Mouse (Mus musculus) heart, embryonic 12.5 days (tissue): ENCODE measurements at regions not wholly inside any gene's neighbourhood (a gene's known extent, or its start where the extent isn't known, plus 50 kb on each side); places are given as distances from the start of the nearest gene placed in this dataset.
A peak's percentile ranks its signal among the peaks of the same experiment; 100 is the strongest.

ENCODE experiments used
- ATAC-seq: fragments of 200-750 bp; cut with Nextera tagmentation; 2 replicates; pipeline ENCODE4 v1.8.0; 2017; ENCODE audit warnings: moderate TSS enrichment, moderate library complexity; ENCODE audit not compliant: insufficient number of reproducible peaks, low FRiP score
- H3K27ac ChIP-seq: fragments of 300-500 bp; sonication (generic); 2 replicates; pipeline ENCODE4 v1.5.1; 2016; ENCODE audit warnings: mild to moderate bottlenecking, moderate library complexity; ENCODE audit not compliant: poor library complexity, severe bottlenecking
- H3K27me3 ChIP-seq: fragments of 300-500 bp; sonication (generic); replicated peaks from 2 replicates; pipeline ENCODE4 v1.6.1; 2016; ENCODE audit warnings: mild to moderate bottlenecking, moderate library complexity
- H3K36me3 ChIP-seq: fragments of 300-500 bp; sonication (generic); 2 replicates; pipeline ENCODE4 v1.6.1; 2016; ENCODE audit warnings: mild to moderate bottlenecking, moderate library complexity
- H3K4me1 ChIP-seq: fragments of 300-500 bp; sonication (generic); replicated peaks from 2 replicates; pipeline ENCODE4 v1.6.1; 2016; ENCODE audit warnings: mild to moderate bottlenecking
- H3K4me2 ChIP-seq: fragments of 300-500 bp; sonication (generic); 2 replicates; pipeline ENCODE4 v1.6.1; 2016; ENCODE audit warnings: mild to moderate bottlenecking, moderate library complexity
- H3K4me3 ChIP-seq: fragments of 300-500 bp; sonication (generic); 2 replicates; pipeline ENCODE4 v1.5.1; 2016; ENCODE audit warnings: mild to moderate bottlenecking
- H3K9ac ChIP-seq: fragments of 300-500 bp; sonication (generic); 2 replicates; pipeline ENCODE4 v1.6.1; 2016; ENCODE audit warnings: mild to moderate bottlenecking, moderate library complexity
- H3K9me3 ChIP-seq: fragments of 300-500 bp; sonication (generic); replicated peaks from 2 replicates; pipeline ENCODE4 v1.6.1; 2016; ENCODE audit warnings: mild to moderate bottlenecking, moderate library complexity
- WGBS: fragments of 180-500 bp; shearing (Covaris S2); methylation state at CpG from one replicate; pipeline ENCODE4 v1.1.7; 2016; 5-methylcytosine and 5-hydroxymethylcytosine counted together

DNA sequence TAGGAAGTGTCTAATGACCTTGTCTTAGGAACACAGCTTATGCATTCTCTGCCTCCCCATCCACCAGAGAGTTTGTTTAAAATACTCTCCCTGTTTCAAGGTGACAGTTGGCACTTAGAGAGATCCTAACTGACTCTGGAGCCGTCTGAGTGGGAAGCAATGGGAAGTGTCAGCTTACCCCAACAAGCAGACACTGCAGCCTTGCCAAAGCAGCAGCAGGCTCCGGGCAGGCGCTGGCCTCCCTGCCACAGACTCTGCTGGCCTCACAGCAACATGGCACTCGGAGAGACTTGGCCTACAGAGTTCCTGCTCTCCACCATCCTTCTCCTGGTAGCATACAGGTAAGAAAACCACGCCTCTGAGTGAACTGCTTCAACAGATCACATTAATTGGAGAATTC, 179.2 kb downstream of the Clic5 start:
- H3K4me1 ChIP-seq: peaks cover 19% of the 10 kb centered on the region
- H3K4me3 ChIP-seq: no peak overlapping the region
- no peaks in the 10 kb centered on the region for H3K36me3 ChIP-seq
- H3K27ac ChIP-seq: no peak overlapping the region
- H3K27me3 ChIP-seq: no peaks in the 10 kb centered on the region
- ATAC-seq: no peak
- WGBS: 34% methylated on average over 5 of the region's 5 CpGs
- H3K4me2 ChIP-seq: no peak overlapping the region
- H3K9ac ChIP-seq: no peak overlapping the region
- peaks cover 11% of the 10 kb centered on the region; the same call in 1 of the 2 replicates for H3K9me3 ChIP-seq

DNA sequence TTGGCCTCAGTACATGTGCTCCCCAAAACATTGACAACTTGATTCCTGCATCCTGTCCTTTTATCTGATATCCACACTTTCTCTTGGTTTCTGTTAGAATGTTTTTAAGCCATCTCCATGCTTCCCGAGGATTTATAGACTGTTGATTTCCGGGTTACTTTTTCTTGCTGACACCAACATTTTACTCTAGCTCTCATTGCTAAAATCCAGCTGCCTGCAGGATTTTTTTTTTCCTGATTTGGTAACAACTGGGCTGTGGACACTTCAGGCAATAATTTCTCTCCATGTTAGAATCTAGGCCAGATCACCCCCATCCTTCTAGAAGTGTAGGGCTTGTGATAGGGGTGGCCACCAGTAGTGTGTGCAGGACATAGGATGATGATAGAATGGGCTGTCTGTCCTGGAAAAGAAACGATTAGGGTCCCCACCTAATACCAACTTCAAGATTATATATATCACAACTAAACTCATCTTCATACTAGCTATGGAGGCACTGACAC, 182.6 kb downstream of the Clic5 start:
- peaks cover 11% of the 10 kb centered on the region; the same call in 1 of the 2 replicates for H3K9me3 ChIP-seq
- no peak overlapping the region for H3K27ac ChIP-seq
- 82% methylated on average over 3 of the region's 3 CpGs for WGBS
- H3K9ac ChIP-seq: no peak overlapping the region
- no peak for ATAC-seq
- H3K4me1 ChIP-seq: peaks cover 19% of the 10 kb centered on the region
- no peaks in the 10 kb centered on the region for H3K36me3 ChIP-seq
- no peaks in the 10 kb centered on the region for H3K27me3 ChIP-seq
- no peak overlapping the region for H3K4me3 ChIP-seq
- no peak overlapping the region for H3K4me2 ChIP-seq

DNA sequence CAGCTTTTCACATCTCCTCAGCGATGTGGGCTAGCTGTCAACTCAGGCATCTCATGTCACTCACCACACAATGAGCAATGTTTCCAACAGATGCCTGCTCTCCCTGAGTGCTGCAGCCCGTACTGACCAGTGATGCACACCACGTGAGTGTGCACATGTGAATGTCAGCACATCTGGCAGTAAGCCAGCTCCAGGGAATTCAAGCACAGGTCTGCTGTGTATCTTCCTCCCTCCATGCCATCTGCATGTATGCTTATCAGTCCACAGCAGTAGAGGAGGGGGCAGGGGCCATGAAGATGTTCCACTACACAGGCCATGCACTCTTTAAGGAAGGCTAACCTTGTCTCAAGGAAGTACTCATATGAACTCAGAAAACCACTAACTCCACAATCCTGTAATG, 183.2 kb downstream of the Clic5 start:
- H3K9me3 ChIP-seq: peaks cover 11% of the 10 kb centered on the region; the same call in 1 of the 2 replicates
- H3K4me1 ChIP-seq: peaks cover 17% of the 10 kb centered on the region
- H3K27me3 ChIP-seq: no peaks in the 10 kb centered on the region
- H3K4me2 ChIP-seq: no peak overlapping the region
- peak; percentile 33; the same call in 1 of the 2 replicates for ATAC-seq
- no peak overlapping the region for H3K9ac ChIP-seq
- no peaks in the 10 kb centered on the region for H3K36me3 ChIP-seq
- no peak overlapping the region for H3K27ac ChIP-seq
- no peak overlapping the region for H3K4me3 ChIP-seq
- WGBS: 17% methylated on average over 3 of the region's 3 CpGs

DNA sequence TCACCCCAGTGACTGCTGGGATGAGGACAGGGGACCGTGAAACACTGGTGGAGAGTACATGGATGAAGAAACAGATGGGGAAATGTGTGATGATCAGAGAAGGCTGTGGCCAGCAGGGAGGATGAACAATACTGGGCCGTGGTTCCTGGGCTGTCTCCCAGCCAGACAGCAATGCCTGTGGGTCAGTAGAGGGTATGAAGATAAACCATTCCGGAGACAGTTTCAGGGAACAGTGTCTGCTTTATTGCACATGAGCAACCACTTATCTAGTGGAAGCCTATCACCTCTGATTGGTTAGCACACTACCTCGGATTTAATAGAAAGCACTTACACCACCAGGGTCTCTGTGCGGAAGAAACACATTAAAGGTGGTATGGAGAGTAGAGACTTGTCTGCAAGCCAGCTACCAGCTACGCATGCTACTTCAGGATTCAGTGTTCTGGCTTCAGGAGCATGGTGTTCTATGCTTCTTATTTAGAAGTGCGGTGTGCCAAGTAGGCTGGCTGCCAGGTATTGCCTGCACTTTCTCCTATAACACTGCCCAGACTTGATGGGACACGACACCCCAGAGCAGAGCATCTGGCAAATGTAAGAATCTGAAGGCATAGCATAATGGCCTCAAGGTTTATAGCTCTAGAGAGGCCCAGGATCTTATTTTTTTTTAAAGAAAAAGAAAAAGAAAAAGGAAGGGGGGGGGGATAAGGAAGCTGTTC, 185.5 kb downstream of the Clic5 start:
- Histone ChIP-seq H3K27ac (no peak overlapping the region), H3K4me2 (no peak overlapping the region), H3K4me3 (no peak overlapping the region), H3K4me1 (peaks cover 12% of the 10 kb centered on the region), H3K9me3 (peaks cover 11% of the 10 kb centered on the region; the same call in 1 of the 2 replicates), H3K27me3 (0 out of 2 replicates have a peak, but pooled peaks cover 4% of the 10 kb centered on the region), H3K36me3 (no peaks in the 10 kb centered on the region), H3K9ac (no peak overlapping the region)
- 61% methylated on average over 8 of the region's 8 CpGs for WGBS
- ATAC-seq: no peak

DNA sequence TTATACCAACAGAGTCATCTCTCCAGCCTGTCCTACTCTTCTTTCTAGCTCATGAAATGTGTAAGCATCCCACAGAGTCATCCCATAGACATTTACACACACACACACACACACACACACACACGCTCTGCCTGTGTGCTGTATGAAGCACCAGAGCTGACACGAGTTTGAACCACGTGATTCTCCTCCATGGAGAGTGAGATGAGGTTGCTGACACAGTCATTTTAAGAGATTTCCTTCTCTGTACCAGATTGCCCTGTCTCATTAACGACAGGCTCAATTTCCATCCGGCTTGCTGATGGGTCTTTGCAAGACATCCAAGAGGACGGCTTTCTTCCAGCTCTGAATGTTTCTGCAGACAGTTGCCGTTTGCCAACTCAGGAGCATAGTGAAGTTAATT, 190.0 kb downstream of the Clic5 start:
- H3K4me1 ChIP-seq: no peaks in the 10 kb centered on the region

DNA sequence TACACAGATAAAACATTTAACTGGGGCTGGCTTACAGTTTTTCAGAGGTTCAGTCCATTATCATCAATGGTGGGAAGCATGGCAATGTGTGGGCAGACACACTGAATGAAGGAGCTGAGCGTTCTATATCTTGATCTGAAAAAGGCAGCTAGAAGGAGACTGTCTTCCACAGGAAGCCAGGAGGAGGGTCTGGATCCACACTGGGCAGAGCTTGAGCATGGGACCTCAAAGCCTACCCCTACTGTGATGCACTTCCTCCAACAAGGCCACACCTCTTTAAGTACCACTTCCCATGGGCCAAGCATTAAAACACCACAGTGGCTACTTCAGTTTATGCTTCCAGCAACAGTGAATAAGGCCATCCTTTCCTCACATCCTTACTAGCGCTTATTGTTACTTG, 200.5 kb downstream of the Clic5 start:
- Histone ChIP-seq H3K4me2 (no peak overlapping the region), H3K9ac (no peak overlapping the region), H3K9me3 (no peaks in the 10 kb centered on the region), H3K27me3 (no peaks in the 10 kb centered on the region), H3K36me3 (no peaks in the 10 kb centered on the region), H3K4me1 (no peaks in the 10 kb centered on the region), H3K4me3 (no peak overlapping the region), H3K27ac (no peak overlapping the region)
- WGBS: 89% methylated on average over 2 of the region's 2 CpGs
- no peak for ATAC-seq

More for the DNA sequence above, 190.0 kb downstream of the Clic5 start:
- H3K4me3 ChIP-seq: no peak overlapping the region
- no peak overlapping the region for H3K27ac ChIP-seq
- H3K9me3 ChIP-seq: no peaks in the 10 kb centered on the region
- H3K27me3 ChIP-seq: 0 out of 2 replicates have a peak, but pooled peaks cover 4% of the 10 kb centered on the region
- 71% methylated on average over 7 of the region's 7 CpGs for WGBS
- no peaks in the 10 kb centered on the region for H3K36me3 ChIP-seq
- ATAC-seq: no peak
- no peak overlapping the region for H3K9ac ChIP-seq
- no peak overlapping the region for H3K4me2 ChIP-seq

DNA sequence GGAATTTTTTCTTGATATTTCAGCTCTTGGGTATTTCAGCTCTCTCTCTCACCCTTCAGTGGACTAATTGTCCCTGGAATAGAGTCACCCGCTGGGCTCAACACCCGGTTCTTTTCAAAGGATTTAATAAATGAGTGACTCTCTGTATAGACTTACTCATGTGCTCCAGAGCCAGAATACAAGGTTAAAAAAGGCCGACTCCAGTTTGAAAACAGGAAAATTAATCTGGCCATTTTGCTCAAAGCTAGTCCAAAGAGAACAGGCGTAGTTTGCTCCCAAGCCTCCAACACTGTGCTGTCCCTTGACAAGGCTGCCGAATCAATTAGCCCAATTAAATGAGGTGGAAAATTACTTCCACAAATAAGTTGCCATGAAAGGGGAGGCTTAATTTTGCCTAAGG, 209.4 kb downstream of the Clic5 start:
- H3K4me1 ChIP-seq: no peaks in the 10 kb centered on the region
- no peak overlapping the region for H3K4me2 ChIP-seq
- no peaks in the 10 kb centered on the region for H3K36me3 ChIP-seq
- 79% methylated on average over 5 of the region's 5 CpGs for WGBS
- H3K27ac ChIP-seq: no peak overlapping the region
- no peaks in the 10 kb centered on the region for H3K27me3 ChIP-seq
- H3K4me3 ChIP-seq: no peak overlapping the region
- H3K9me3 ChIP-seq: no peaks in the 10 kb centered on the region
- no peak for ATAC-seq
- no peak overlapping the region for H3K9ac ChIP-seq

DNA sequence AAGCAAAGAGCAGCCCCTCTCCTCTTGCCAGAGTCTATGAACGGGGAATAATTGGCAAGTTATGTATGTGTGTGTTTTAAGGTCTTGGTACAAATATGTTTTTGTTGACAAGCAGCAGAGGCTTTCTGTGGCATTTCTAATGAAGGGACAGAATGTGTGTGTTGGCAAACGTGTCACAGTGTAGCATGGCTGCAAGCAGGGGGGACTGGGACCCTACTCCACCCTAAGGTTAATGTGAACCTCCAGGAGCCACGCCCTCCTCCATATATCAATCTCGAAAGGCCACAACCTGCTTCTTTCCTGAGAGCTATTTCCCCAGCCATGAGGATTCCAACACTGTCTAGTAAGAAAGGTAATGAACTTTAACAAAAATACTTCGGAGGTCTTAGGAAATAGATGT, 209.8 kb downstream of the Clic5 start:
- no peaks in the 10 kb centered on the region for H3K36me3 ChIP-seq
- no peak overlapping the region for H3K4me2 ChIP-seq
- H3K4me3 ChIP-seq: no peak overlapping the region
- H3K27me3 ChIP-seq: no peaks in the 10 kb centered on the region
- H3K9ac ChIP-seq: no peak overlapping the region
- no peak overlapping the region for H3K27ac ChIP-seq
- WGBS: 74% methylated on average over 5 of the region's 5 CpGs
- ATAC-seq: no peak
- H3K4me1 ChIP-seq: no peaks in the 10 kb centered on the region
- H3K9me3 ChIP-seq: no peaks in the 10 kb centered on the region

DNA sequence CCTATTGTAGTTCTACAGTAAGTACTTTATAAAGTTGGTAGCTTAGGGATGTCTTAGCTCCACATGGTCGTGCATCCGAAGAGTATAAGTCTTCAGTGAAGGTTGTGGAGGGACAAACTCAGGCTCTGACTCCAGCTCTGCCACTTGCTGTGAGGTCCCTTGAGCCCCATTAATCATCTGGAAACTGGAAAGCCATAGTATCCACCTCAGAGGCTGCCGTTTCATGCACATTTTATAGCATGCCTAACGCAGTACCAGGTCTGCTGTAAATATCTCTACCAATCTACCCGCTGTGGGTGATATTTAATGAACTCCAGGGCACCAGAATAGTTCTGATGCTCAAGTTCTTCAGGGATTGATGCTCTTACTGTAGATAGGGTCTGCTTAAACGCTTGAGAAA, 216.5 kb downstream of the Clic5 start:
- Histone ChIP-seq H3K36me3 (no peaks in the 10 kb centered on the region), H3K27me3 (no peaks in the 10 kb centered on the region), H3K4me1 (no peaks in the 10 kb centered on the region), H3K4me3 (no peak overlapping the region), H3K9ac (no peak overlapping the region), H3K9me3 (no peaks in the 10 kb centered on the region; the same call in 1 of the 2 replicates), H3K27ac (no peak overlapping the region), H3K4me2 (no peak overlapping the region)
- WGBS: 80% methylated on average over 6 of the region's 6 CpGs
- no peak for ATAC-seq

DNA sequence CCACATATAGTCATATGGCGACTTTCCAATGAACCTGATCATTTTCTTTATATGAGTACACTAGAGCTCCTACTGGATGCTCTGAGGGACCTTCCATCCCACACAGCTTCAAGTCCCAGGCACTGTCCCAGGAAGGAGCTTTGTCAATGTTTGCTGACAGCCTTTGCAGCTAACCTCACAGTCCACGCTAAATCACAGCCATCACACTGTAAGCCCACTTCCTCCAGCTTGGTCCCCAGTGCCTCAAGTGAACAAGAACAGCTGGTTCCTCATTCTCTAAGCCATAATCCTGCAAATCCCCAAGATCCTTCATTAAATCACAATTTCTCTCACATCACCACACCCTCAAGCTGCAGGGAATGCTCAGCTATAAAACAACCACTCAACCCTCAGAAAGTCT, 222.6 kb downstream of the Clic5 start:
- H3K4me1 ChIP-seq: no peaks in the 10 kb centered on the region
- no peaks in the 10 kb centered on the region for H3K36me3 ChIP-seq
- H3K27me3 ChIP-seq: no peaks in the 10 kb centered on the region
- H3K4me3 ChIP-seq: no peak overlapping the region
- H3K27ac ChIP-seq: no peak overlapping the region
- H3K9ac ChIP-seq: no peak overlapping the region
- peaks cover 3% of the 10 kb centered on the region; the same call in 1 of the 2 replicates for H3K9me3 ChIP-seq
- 75% methylated on average over 2 of the region's 2 CpGs for WGBS
- ATAC-seq: no peak
- no peak overlapping the region for H3K4me2 ChIP-seq

DNA sequence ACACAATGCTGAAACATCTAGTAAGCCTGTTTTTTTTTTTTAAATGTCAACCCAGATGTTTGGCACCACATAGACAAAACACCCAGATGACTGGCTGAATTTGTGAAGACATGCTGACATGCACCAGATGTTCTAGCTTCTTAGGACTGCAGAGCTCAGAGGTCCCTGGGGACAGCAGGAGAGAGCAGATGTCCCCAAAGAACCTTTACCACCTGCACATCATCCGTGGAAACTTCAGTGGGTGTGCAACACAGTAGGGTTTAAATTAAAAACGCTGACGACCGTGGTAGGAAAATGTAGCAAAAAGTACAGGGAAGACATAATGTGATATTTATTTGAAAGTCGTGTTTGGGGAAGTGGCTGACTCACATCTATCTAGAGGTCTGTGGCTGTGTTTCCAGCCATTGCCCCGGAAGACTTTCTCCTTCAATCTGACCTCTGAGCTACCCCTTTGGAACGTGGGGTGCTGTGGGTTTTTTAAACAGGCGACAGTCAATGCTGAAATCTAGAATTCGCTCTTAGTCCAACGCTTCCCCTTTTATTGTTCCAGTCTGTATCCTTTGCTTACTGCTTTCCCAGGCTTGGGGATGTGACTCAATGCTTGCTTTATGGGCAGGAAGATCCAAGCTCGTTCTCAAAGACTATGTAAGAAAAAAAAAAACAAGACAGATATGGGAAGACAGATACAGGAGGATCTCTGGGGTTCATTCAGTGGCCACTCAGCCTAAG, 230.5 kb downstream of the Clic5 start:
- no peaks in the 10 kb centered on the region for H3K36me3 ChIP-seq
- no peak for ATAC-seq
- H3K4me2 ChIP-seq: no peak overlapping the region
- H3K9ac ChIP-seq: no peak overlapping the region
- H3K4me1 ChIP-seq: no peaks in the 10 kb centered on the region
- H3K4me3 ChIP-seq: no peak overlapping the region
- peaks cover 6% of the 10 kb centered on the region; the same call in 1 of the 2 replicates for H3K9me3 ChIP-seq
- no peak overlapping the region for H3K27ac ChIP-seq
- 66% methylated on average over 11 of the region's 11 CpGs for WGBS
- no peaks in the 10 kb centered on the region for H3K27me3 ChIP-seq
